Mouse (Mus musculus) B cell, adult 2 months (primary cell): ENCODE results near the gene Pou1f1.

Source experiments
- DNase-seq, 2 experiments: peaks; one replicate each; pipeline ENCODE4 v3.0.0; 2022

The Pou1f1 gene

DNA sequence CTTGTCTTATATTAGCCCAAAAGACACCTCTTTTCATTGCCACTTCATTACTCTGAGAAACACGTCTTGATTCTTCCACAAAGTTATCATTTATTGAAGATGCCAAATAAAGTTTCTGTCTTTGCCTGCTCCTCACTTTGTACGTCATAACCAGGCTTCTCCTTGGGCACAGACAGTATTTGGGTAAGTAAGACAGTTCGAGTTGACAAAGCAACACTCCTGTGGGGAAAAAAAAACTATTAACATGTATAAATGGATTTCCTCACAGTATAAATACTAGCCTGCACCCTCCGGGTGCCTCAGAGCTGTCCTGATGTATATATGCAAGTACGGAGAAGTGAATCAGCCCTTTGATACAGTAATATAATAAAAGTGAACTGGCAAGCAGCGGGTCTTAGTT lies at the start of gene Pou1f1:
TSS of gene Pou1f1 (plus strand) at position 301 of the 400 bp plus-strand sequence.
- no peak for DNase-seq

- DNase-seq: no peak
Observed at GRCm38 (mm10) chr16:65470650-65471049, 49.7 kb upstream of the Pou1f1 start.

DNA sequence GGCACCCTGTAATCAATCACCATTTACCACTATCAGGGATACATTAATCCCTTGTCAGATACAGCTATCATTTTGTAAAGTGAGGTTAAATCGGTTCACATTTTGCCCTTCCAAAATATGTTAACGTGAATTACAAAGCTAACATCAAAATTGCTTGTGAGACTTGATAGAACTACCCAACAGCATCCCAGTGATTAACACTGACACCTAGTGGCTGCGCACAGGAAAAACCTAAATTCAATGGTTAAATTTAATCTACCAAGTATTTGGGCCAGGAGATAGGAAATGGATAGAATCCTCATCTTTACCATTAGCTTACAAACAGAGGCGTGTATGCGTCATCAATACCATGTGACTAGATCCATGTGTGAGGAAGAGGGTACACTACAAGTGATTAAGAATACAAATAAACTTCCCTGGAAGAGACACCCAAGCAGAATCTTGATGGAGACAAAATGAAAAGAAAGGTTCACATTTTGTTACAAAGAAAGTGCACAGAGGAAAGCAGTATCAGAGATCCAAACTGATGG lies 47.8 kb upstream of the Pou1f1 start:
- DNase-seq: peak; percentile 26 to 29

- no peak for DNase-seq
Observed at GRCm38 (mm10) chr16:65485726-65486125, 34.6 kb upstream of the Pou1f1 start.

- no peak for DNase-seq
Observed at GRCm38 (mm10) chr16:65496030-65496429, 24.3 kb upstream of the Pou1f1 start.

GRCm38 (mm10) chr16:65497049-65497448 lies 23.3 kb upstream of the Pou1f1 start:
- peak; percentile 23 to 29 for DNase-seq

GRCm38 (mm10) chr16:65514223-65514622 lies 6.1 kb upstream of the Pou1f1 start:
- DNase-seq: no peak

- no peak for DNase-seq
Observed at GRCm38 (mm10) chr16:65526004-65526403, 5.7 kb downstream of the Pou1f1 start.

DNA sequence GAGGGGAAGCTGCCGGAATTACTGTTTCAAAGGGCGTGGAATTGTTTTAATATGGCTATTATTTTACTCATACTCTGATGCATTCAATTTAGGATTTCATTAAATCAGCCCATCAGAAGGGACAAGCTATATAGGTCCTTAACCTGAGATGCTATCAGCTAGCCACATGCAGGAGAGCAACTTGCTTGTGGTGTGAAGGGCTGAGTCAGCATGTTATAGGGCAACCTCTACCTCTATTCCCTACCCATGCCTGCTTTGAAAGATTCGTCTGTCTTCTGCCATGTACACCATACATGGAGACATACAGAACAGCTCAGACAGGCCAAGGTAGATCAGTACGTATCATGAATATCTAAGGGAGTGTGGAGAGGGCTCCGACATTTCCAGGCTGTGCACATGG lies 6.4 kb downstream of the Pou1f1 start:
- DNase-seq: no peak

- no peak for DNase-seq
Observed at GRCm38 (mm10) chr16:65529589-65529988, 9.3 kb downstream of the Pou1f1 start.

GRCm38 (mm10) chr16:65531663-65532062 lies 11.4 kb downstream of the Pou1f1 start:
- no peak for DNase-seq

GRCm38 (mm10) chr16:65533315-65533999 lies 13.1 kb downstream of the Pou1f1 start:
- DNase-seq: peak; percentile 40 to 49

DNA sequence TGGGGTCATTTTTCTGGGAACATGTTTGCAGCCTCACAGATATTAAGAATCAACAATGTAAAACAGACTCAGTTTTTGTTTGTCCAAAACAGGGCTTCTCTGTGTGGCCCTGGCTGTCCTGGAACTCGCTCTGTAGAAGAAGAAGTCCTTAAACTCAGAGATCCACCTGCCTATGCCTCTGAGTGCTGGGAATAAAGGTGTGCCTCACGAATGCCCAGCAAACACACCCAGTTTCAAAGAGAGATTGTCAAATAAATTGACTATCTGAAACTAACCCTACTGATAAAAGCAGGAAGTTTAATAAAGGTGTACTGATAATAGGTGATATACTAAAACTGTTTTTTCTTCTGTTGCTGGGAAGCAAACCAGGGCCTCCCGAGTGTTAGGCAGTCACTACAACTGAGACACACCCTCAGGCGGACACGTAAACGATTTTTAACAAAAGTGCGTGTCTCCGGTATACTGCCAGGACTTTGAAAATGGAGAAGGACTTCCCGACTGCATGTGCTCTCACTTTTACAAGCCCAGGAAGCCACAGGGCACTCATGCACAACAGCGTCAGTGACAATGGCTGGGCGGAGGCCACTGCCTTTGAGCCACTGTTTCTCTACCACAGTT lies 23.5 kb downstream of the Pou1f1 start:
- no peak for DNase-seq

- no peak for DNase-seq
Observed at GRCm38 (mm10) chr16:65548960-65549359, 28.6 kb downstream of the Pou1f1 start.

DNA sequence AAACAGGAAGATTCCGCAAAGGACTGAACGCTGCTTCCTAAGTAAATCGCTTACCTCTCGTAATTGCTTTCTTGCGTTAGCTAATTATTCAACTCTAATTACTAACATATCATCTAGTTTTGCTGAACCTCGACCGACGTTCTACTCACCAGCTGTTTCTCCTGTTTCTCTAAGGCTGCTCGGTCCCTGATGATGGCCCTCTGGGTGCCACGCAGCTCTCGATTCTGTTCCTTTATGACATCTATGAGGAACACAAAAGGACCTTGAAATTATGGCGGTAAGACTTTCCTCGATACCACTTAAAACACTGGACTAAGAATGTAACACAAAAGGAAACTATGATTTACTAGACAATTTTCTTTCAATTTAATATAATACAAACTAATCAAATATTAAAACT lies 30.5 kb downstream of the Pou1f1 start:
- DNase-seq: no peak

- DNase-seq: no peak
Observed at GRCm38 (mm10) chr16:65554267-65554666, 34.0 kb downstream of the Pou1f1 start.

GRCm38 (mm10) chr16:65557369-65557768 lies 37.1 kb downstream of the Pou1f1 start:
- DNase-seq: no peak

DNA sequence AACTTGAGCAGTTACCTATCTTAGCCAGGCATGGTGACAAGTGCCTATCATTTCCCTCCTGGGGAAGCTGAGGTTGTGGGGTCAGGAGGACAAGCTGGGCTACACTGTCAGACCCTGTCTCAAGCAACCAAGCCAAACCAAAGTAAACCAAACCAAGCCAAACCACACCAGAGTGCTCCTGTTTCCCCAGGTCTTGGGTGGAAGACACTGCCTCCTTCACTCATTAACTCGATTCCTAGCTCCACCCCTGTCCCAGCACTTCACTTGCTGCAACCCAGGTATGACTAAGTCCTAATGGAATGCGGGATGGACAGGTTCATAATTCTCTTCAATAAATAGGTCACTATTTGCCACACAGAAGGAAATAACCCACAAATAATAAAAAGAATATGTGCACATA lies 39.3 kb downstream of the Pou1f1 start:
- no peak for DNase-seq

DNA sequence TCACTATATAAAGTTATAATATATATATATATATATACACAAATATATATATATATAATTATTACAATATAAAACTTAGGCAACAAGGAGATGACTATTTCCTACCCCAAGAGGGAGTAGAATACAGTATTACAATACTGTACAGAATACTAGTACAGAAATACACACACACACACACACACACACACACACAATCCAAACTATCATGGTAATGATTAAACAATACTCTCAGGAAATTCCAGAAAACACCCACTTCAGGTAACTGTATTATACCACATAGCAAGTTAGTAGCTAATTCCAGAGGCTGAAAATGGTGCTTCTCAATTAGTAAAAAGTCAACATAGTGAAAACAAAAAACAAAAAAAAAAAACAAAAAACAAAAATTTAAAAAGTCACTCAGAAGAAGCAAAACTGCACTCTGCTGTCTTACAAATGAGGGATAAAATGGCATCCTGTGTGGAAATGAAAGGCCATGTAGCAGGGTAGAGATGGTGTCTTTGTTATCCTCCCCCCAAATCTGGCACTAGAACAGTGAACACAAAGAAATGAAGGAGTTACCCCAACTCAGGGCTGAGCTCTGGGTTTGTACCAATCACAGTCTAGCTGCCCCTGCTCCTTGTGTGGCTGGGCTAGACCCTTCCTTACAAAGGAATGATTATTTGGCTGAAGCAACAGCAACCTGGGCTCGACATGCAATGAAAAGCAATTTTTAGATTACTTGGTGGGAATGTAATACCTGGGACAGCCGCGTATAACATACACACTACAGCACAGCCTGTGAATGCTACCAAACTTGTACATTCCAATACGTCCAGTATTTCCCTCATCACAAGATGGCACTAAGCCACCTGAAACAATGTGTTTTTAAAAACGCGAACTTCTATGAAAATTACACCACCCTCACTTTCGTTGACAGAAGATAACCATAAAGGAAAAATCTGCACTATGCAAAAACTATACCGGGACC lies 41.0 kb downstream of the Pou1f1 start:
- DNase-seq: peak; percentile 10 to 24

DNA sequence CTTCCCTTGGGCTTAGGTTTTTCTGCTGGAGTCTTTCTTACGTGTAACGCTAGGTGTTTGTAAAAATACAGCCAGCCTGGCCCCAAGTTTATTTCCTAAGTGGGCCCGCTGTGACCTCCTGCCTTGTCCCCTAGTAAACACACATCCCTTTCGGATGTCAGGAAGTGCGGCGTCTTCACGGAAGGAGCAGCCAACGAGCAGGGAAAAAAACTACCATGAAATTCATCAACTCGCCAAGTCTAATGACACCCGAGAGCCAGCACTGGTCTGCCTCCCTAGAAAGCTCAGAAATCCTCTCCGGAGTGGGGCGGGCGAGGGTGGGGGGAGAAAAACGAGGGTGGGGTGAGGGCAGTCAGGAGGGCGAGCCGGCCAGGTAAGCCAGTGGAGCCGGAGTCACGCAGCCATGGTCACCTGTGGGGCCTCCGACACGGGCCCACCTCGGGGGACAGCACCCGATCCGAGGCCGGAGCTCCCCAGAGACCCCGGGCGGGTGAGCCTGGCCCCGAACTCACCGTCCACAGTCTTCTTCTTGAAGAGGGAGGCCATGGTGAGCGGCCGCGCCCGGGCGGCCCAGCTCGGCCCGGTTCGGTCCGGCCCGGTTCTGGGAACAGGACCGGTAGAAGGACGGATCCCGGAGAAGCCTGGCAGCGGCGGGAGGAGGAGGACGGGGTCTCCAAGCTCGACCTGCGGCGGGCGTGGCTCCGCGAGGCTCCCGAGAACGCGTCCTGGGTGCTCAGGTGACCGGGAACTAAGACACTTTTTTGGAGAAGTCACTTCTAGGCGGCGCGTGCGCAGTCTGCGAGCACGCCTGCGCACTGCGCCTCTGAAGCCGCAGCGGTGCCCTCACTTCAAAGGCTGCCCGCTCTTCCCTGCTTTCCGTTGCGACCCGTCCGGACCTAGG lies 41.9 kb downstream of the Pou1f1 start, which contains the start of gene Chmp2b:
TSS of gene Chmp2b (minus strand) at position 764 of the 901 bp plus-strand sequence.
- DNase-seq: peak; percentile 84 to 86

- no peak for DNase-seq
Observed at GRCm38 (mm10) chr16:65562864-65563206, 42.5 kb downstream of the Pou1f1 start.

GRCm38 (mm10) chr16:65564306-65564705 lies 44.0 kb downstream of the Pou1f1 start:
- no peak for DNase-seq
